Mouse (Mus musculus) embryo, embryonic 9.5 days (tissue): ENCODE measurements around the gene 1700080O16Rik.

ENCODE experiments used
- DNase-seq: peaks from one replicate; pipeline ENCODE4 v3.0.0-alpha.2; 2017; ENCODE audit errors: extremely low spot score

The 1700080O16Rik gene

DNA sequence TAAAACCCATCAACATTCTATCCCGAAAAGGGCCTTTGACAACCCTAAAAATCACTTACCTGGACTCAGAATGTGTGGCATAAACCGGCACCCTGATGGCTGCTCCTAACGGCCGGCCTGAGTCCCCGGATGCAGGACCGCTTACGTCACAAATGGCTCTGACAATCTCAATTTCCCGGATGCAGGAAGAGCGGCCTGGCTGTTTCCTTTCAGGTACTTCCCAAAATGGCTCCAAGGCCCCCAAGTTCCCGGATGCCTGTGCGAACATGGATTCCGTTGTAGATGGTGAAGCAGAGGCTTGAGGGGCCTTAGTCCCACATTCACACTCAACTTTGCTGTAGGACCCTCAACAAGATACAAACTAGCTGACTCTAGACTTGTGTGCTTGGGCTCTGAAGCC is at the start of gene 1700080O16Rik:
1700080O16Rik (minus strand) TSS at position 101 of the 400 bp plus-strand sequence.
- DNase-seq = no peak

DNA sequence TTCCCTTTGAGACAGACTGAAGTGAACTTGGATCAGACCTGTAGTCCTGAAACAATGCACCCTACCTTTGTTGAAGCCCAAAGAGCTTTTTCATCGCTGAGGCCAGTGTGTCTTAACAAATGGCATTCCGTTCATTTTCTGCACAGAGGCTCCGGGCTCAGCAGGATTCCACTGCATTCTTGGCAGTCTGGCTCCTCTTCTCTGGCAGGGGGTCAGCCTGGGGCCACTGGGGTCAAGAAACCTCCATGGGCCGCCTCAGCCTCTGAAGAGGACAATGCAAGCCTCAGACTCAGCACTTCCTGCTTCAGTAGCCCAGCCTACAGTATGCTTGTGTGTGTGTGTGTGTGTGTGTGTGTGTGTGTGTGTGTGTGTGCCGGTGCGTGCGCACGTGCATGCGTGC is 45.1 kb upstream of the 1700080O16Rik start:
- DNase-seq = peak; percentile 61

GRCm38 (mm10) chrX:52000072-52000471 is 27.5 kb upstream of the 1700080O16Rik start:
- no peak for DNase-seq

GRCm38 (mm10) chrX:51999426-51999825 is 26.9 kb upstream of the 1700080O16Rik start:
- DNase-seq = no peak

GRCm38 (mm10) chrX:51976361-51976760 is 3.8 kb upstream of the 1700080O16Rik start:
- DNase-seq = no peak

GRCm38 (mm10) chrX:51974618-51975017 is 2.0 kb upstream of the 1700080O16Rik start:
- DNase-seq = no peak

DNA sequence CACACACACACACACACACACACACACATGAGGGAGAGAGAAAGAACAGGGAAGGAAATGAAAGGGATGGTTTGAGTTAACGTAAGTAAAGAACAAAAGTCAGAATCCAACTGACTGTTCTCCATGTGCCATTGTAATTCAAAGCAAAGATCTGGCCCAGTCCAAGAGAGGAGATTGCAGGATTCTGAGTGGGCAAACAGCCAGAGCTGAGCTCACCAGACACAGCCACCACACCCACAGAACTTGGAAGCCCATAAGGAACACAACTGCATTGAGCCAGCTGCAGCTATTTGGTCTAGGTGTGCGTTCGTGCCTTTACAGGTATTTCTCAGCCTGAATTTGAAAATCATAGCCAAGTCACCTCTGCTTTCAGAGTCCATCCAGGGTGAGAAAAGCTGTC is 24.5 kb downstream of the 1700080O16Rik start:
- no peak for DNase-seq

DNA sequence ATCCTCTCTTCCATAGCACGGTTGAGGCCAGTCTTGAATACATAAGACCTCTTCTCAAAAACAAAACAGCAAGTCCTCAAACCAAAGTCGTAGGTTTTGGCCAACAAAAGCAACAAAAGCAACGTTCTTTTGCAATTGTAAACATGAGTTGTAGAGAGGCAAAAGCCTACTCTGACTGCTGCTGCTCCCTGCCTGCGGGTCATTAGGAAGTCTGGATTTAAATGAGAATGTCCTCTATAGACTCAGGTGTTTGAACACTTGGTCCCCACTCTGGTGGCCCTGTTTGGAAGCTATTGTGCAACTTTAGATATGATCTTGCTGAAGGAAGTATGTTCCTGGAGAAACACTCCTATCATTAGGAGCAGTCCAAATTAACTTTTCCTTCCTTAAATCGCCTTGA is 34.5 kb downstream of the 1700080O16Rik start:
- DNase-seq = no peak

- no peak for DNase-seq
Observed at GRCm38 (mm10) chrX:51919091-51919490, 53.5 kb downstream of the 1700080O16Rik start.
